In genomic region chr1:174050532-174050931, GRCm38 (mm10) we compare ENCODE assay signal across 31 mouse cellular contexts. TPM values are rescaled to one million over a fixed set of nuclear protein-coding genes. Genes with fewer than 3 reads are reported as not detected.
"Had no signal": no experiment of that assay in that cellular context is flagged by ENCODE, and none has a peak within 500 bp of the region (broad histone marks: within the 10 kb centered on the region; RNA-seq: fewer than 3 reads in every experiment).

No protein-coding gene starts in this region.

- ATAC-seq: liver, embryonic 12.5 days; midbrain, embryonic 13.5 days; midbrain, embryonic 16.5 days had no signal

- DNase-seq: kidney, adult 2 months; kidney, postnatal 25 days; layer of hippocampus, adult 9-11 months; liver; lung, adult 18-20 months; lung, postnatal 10 days; lung, postnatal 36 days; right cerebral cortex, adult 18-20 months; right cerebral cortex, postnatal 14 days; right cerebral cortex, postnatal 4 days; thymus, adult 18-20 months; thymus, postnatal 36 days had no signal

RNA-seq across cellular contexts. Expression of gene Olfr432, which starts 1.5 kb away (rescaled TPM):
- total RNA-seq: layer of hippocampus, adult 2 months; layer of hippocampus, postnatal 25 days; left cerebral cortex, adult 18-20 months; left cerebral cortex, postnatal 25 days had no signal
- polyA plus RNA-seq: kidney, adult 2 months; kidney, embryonic 14.5 days; kidney, postnatal 0 days; large intestine, adult 2 months; limb, embryonic 10.5 days; limb, embryonic 13.5 days; liver, embryonic 12.5 days; liver, embryonic 15.5 days; lung, embryonic 15.5 days; midbrain, embryonic 10.5 days; midbrain, embryonic 13.5 days; midbrain, embryonic 16.5 days; neural tube, embryonic 11.5 days; neural tube, embryonic 14.5 days; stomach, embryonic 16.5 days; testis, adult 2 months had no signal

RNA-seq across cellular contexts. Expression of gene Olfr433, which starts 10.0 kb away (rescaled TPM):
- total RNA-seq: layer of hippocampus, adult 2 months; layer of hippocampus, postnatal 25 days; left cerebral cortex, adult 18-20 months; left cerebral cortex, postnatal 25 days had no signal
- polyA plus RNA-seq: kidney, embryonic 14.5 days; kidney, postnatal 0 days; limb, embryonic 10.5 days; lung, embryonic 15.5 days; midbrain, embryonic 10.5 days; midbrain, embryonic 13.5 days; midbrain, embryonic 16.5 days; neural tube, embryonic 11.5 days; neural tube, embryonic 14.5 days; testis, adult 2 months had no signal

RNA-seq across cellular contexts. Expression of gene Olfr430, which starts 15.9 kb away (rescaled TPM):
- total RNA-seq: layer of hippocampus, adult 2 months; layer of hippocampus, postnatal 25 days; left cerebral cortex, adult 18-20 months; left cerebral cortex, postnatal 25 days had no signal
- polyA plus RNA-seq: kidney, adult 2 months; kidney, embryonic 14.5 days; kidney, postnatal 0 days; large intestine, adult 2 months; limb, embryonic 10.5 days; limb, embryonic 13.5 days; liver, embryonic 12.5 days; liver, embryonic 15.5 days; lung, embryonic 15.5 days; midbrain, embryonic 10.5 days; midbrain, embryonic 13.5 days; midbrain, embryonic 16.5 days; neural tube, embryonic 11.5 days; neural tube, embryonic 14.5 days; stomach, embryonic 16.5 days; testis, adult 2 months had no signal

RNA-seq across cellular contexts. Expression of gene Ifi205, which starts 18.9 kb away (rescaled TPM):
- total RNA-seq: layer of hippocampus, postnatal 25 days; left cerebral cortex, adult 18-20 months; left cerebral cortex, postnatal 25 days had no signal
- polyA plus RNA-seq: kidney, embryonic 14.5 days; limb, embryonic 10.5 days; midbrain, embryonic 10.5 days; midbrain, embryonic 13.5 days; midbrain, embryonic 16.5 days; neural tube, embryonic 11.5 days; neural tube, embryonic 14.5 days had no signal

RNA-seq across cellular contexts. Expression of gene Olfr429, which starts 33.6 kb away (rescaled TPM):
- total RNA-seq: layer of hippocampus, adult 2 months; layer of hippocampus, postnatal 25 days; left cerebral cortex, adult 18-20 months; left cerebral cortex, postnatal 25 days had no signal
- polyA plus RNA-seq: kidney, adult 2 months; kidney, embryonic 14.5 days; kidney, postnatal 0 days; large intestine, adult 2 months; limb, embryonic 10.5 days; limb, embryonic 13.5 days; liver, embryonic 12.5 days; liver, embryonic 15.5 days; lung, embryonic 15.5 days; midbrain, embryonic 10.5 days; midbrain, embryonic 13.5 days; midbrain, embryonic 16.5 days; neural tube, embryonic 11.5 days; neural tube, embryonic 14.5 days; stomach, embryonic 16.5 days; testis, adult 2 months had no signal
